Mouse (Mus musculus): ENCODE results near the gene Ndufa7. TPM values are rescaled to one million over a fixed set of nuclear protein-coding genes. Genes with fewer than 3 reads are reported as not detected.

The Ndufa7 gene
- polyA plus RNA-seq, 1 experiment, result 417 TPM

DNA sequence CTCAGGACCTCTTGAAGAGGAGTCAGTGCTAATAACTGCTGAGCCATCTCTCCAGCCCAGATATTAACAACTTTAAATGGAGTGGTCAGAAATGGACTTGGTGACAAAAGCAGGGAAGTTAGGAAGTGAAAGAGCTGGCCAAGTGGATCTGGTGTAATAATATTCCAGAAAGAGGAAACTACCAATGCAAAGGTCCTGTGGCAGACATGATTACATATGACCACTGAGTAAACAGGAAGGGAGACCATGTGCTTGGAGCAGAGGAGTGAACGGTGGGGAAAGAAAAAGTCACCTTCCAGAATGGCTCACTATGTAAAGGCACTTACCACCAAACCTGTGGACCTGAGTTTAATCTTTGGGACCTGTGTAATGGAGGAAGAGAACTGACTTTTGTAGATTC, 25.1 kb upstream of the Ndufa7 start:
- H3K4me3 ChIP-seq (ENCODE audit: low read depth, low read length), result no peak overlapping the region
- no peak overlapping the region for H3K27ac ChIP-seq (ENCODE audit: insufficient read depth, low read depth, low read length)
- 37% methylated on average over 1 of the region's 1 CpGs for WGBS
- H3K4me1 ChIP-seq (ENCODE audit: control insufficient read depth, insufficient read depth, insufficient read length, low read length), result no peaks in the 10 kb centered on the region
- TF ChIP-seq POLR2A (IDR thresholded peaks at IDR 0.05; ENCODE audit: low read depth, low read length) (no peak), CTCF (IDR thresholded peaks at IDR 0.05; ENCODE audit: extremely low read depth, insufficient read length, insufficient replicate concordance, low read depth, low read length) (no peak)
- no peaks in the 10 kb centered on the region for H3K36me3 ChIP-seq (ENCODE audit: control insufficient read depth, insufficient read depth, low read length)
- H3K27me3 ChIP-seq (ENCODE audit: control insufficient read depth, insufficient read depth, low read length), result no peaks in the 10 kb centered on the region; the same call in 1 of the 2 replicates

DNA sequence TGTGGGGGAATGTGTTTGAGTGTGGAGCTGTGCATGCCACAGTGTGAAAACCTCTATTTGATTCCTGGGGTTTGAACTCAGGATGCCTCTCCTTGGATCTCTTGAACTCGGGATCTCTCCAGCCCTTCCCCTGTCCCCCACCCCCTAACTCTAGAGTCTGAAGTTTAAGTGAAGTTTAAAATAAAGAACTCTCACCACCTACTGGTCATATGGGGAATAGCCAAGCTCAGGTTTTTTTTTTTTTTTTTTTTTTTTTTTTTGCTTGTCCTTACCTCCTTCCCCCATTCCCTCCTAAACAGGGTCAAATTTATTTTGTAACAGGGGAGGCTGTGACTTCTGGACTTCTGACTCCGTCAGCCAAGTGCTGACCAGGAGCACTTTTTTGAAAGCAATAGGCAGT, 22.2 kb upstream of the Ndufa7 start:
- Histone ChIP-seq H3K36me3 (ENCODE audit: control insufficient read depth, insufficient read depth, low read length) (no peaks in the 10 kb centered on the region), H3K27me3 (ENCODE audit: control insufficient read depth, insufficient read depth, low read length) (no peaks in the 10 kb centered on the region), H3K4me3 (ENCODE audit: low read depth, low read length) (no peak overlapping the region), H3K27ac (ENCODE audit: insufficient read depth, low read depth, low read length) (no peak overlapping the region), H3K4me1 (ENCODE audit: control insufficient read depth, insufficient read depth, insufficient read length, low read length) (no peaks in the 10 kb centered on the region)
- TF ChIP-seq CTCF (IDR thresholded peaks at IDR 0.05; ENCODE audit: extremely low read depth, insufficient read length, insufficient replicate concordance, low read depth, low read length) (peak; percentile 60; the same call in 1 of the 2 replicates), POLR2A (IDR thresholded peaks at IDR 0.05; ENCODE audit: low read depth, low read length) (no peak)
- whole genome bisulfite sequencing, result 2% methylated on average over 2 of the region's 2 CpGs

DNA sequence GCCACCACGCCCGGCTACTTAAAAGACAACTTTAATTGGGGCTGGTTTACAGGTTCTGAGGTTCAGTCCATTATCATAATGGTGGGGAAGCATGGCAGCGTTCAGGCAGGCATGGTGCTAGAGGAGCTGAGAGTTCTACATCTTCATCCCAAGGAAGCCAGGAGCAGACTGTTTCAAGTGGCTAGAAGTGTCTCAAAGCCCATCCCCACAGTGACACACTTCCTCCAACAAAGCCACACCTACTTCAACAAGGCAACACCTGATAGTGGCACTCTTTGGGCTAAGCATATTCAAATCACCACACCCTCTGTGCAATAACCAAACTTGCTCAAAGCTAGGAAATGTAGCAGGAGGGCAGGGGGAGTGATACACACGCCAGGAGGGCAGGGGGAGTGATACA, 20.2 kb upstream of the Ndufa7 start:
- Histone ChIP-seq H3K27me3 (ENCODE audit: control insufficient read depth, insufficient read depth, low read length) (no peaks in the 10 kb centered on the region), H3K4me3 (ENCODE audit: low read depth, low read length) (no peak overlapping the region), H3K36me3 (ENCODE audit: control insufficient read depth, insufficient read depth, low read length) (no peaks in the 10 kb centered on the region), H3K27ac (ENCODE audit: insufficient read depth, low read depth, low read length) (no peak overlapping the region), H3K4me1 (ENCODE audit: control insufficient read depth, insufficient read depth, insufficient read length, low read length) (no peaks in the 10 kb centered on the region)
- TF ChIP-seq CTCF (IDR thresholded peaks at IDR 0.05; ENCODE audit: extremely low read depth, insufficient read length, insufficient replicate concordance, low read depth, low read length) (no peak), POLR2A (IDR thresholded peaks at IDR 0.05; ENCODE audit: low read depth, low read length) (no peak)
- 46% methylated on average over 4 of the region's 4 CpGs for WGBS

GRCm38 (mm10) chr17:33804745-33805144, 19.6 kb upstream of the Ndufa7 start:
- Histone ChIP-seq H3K27me3 (ENCODE audit: control insufficient read depth, insufficient read depth, low read length) (no peaks in the 10 kb centered on the region), H3K27ac (ENCODE audit: insufficient read depth, low read depth, low read length) (no peak overlapping the region), H3K36me3 (ENCODE audit: control insufficient read depth, insufficient read depth, low read length) (no peaks in the 10 kb centered on the region), H3K4me3 (ENCODE audit: low read depth, low read length) (no peak overlapping the region), H3K4me1 (ENCODE audit: control insufficient read depth, insufficient read depth, insufficient read length, low read length) (no peaks in the 10 kb centered on the region)
- TF ChIP-seq CTCF (IDR thresholded peaks at IDR 0.05; ENCODE audit: extremely low read depth, insufficient read length, insufficient replicate concordance, low read depth, low read length), result no peak
- no peak for TF ChIP-seq POLR2A (IDR thresholded peaks at IDR 0.05; ENCODE audit: low read depth, low read length)
- WGBS, result 38% methylated on average over 1 of the region's 1 CpGs

GRCm38 (mm10) chr17:33807181-33807888, 17.0 kb upstream of the Ndufa7 start:
- Histone ChIP-seq H3K27ac (ENCODE audit: insufficient read depth, low read depth, low read length) (no peak overlapping the region), H3K27me3 (ENCODE audit: control insufficient read depth, insufficient read depth, low read length) (no peaks in the 10 kb centered on the region), H3K4me1 (ENCODE audit: control insufficient read depth, insufficient read depth, insufficient read length, low read length) (no peaks in the 10 kb centered on the region), H3K4me3 (ENCODE audit: low read depth, low read length) (no peak overlapping the region), H3K36me3 (ENCODE audit: control insufficient read depth, insufficient read depth, low read length) (no peaks in the 10 kb centered on the region)
- TF ChIP-seq POLR2A (IDR thresholded peaks at IDR 0.05; ENCODE audit: low read depth, low read length), result no peak
- 65% methylated on average over 8 of the region's 9 CpGs for WGBS

DNA sequence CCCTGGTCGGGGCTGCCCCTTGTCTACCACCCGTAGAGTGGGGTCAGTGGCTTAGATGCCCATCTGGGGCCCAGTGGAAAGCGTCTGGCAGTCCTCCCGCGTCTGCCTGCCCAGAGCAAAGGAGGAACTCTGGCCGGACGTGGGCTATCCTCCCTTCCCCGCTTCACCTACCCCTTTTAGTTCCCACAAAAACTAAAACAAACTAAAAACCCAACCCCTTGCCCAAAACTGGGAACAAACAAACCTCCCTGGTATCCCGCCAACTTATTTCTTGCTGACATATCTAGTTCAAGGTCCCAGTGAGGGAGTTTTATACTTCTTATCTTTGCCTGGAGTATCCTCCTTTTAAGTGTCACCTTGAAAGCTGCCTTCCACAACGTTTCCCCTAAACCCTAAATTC, 16.2 kb upstream of the Ndufa7 start:
- Histone ChIP-seq H3K4me3 (ENCODE audit: low read depth, low read length) (no peak overlapping the region), H3K27ac (ENCODE audit: insufficient read depth, low read depth, low read length) (no peak overlapping the region), H3K27me3 (ENCODE audit: control insufficient read depth, insufficient read depth, low read length) (no peaks in the 10 kb centered on the region), H3K4me1 (ENCODE audit: control insufficient read depth, insufficient read depth, insufficient read length, low read length) (no peaks in the 10 kb centered on the region), H3K36me3 (ENCODE audit: control insufficient read depth, insufficient read depth, low read length) (no peaks in the 10 kb centered on the region)
- WGBS, result 33% methylated on average over 10 of the region's 10 CpGs
- no peak for TF ChIP-seq POLR2A (IDR thresholded peaks at IDR 0.05; ENCODE audit: low read depth, low read length)
- no peak for TF ChIP-seq CTCF (IDR thresholded peaks at IDR 0.05; ENCODE audit: extremely low read depth, insufficient read length, insufficient replicate concordance, low read depth, low read length)

DNA sequence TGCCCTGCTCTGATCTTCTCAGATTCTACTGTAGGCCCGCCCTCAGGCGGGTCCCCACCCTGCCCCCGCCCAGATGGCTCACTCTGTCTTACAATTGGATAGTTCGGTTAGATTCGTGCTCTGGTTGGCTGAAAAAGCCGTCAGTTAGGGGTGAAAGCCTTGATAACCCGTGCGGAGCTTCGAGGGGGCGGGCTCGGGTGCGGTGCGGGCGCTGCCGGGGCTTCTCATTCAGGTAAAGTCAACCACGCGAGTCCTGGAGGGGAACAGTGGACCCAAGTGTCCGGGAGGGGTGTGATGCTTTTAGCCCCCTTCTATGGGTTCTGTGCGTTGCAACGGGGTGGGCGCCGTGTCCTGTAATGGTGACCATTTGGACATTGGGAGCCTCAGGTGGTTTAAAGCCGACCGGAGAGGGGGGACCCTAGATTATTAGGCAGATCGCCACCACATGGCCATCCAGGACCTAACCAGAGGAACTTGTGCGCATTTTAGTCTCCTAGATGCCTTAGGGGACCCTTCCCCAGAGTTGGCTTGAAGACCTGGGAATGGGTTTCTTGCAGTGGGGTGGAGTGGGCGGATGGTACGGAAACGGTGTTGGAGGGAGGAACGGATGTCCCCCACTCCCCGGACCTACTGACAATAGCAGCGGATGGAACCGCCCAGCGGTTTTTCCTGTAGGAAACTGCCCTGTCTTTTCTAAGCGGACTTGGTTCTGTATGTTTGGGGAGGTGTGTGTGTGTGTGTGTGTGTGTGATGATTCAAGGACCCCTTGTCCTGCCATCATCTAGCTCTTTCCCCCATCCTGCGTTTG, 13.8 kb upstream of the Ndufa7 start, which contains the start of gene Kank3:
TSS of gene Kank3 (plus strand) at position 186 of the 808 bp plus-strand sequence.
- H3K4me1 ChIP-seq (ENCODE audit: control insufficient read depth, insufficient read depth, insufficient read length, low read length), result no peaks in the 10 kb centered on the region
- H3K27me3 ChIP-seq (ENCODE audit: control insufficient read depth, insufficient read depth, low read length), result no peaks in the 10 kb centered on the region
- peak within 1 kb of the TSS; percentile 74 for H3K4me3 ChIP-seq (ENCODE audit: low read depth, low read length)
- TF ChIP-seq CTCF (IDR thresholded peaks at IDR 0.05; ENCODE audit: extremely low read depth, insufficient read length, insufficient replicate concordance, low read depth, low read length), result no peak
- no peak for TF ChIP-seq POLR2A (IDR thresholded peaks at IDR 0.05; ENCODE audit: low read depth, low read length)
- peak within 1 kb of the TSS; percentile 20 for H3K27ac ChIP-seq (ENCODE audit: insufficient read depth, low read depth, low read length)
- 2% methylated on average over 36 of the region's 36 CpGs for WGBS
- H3K36me3 ChIP-seq (ENCODE audit: control insufficient read depth, insufficient read depth, low read length), result no peaks in the 10 kb centered on the region

Data from small intestine, adult 2 months (tissue).